Mouse (Mus musculus): ENCODE data around the gene Loxl1. TPM values are rescaled to one million over a fixed set of nuclear protein-coding genes. Genes with fewer than 3 reads are reported as not detected.
A peak's percentile ranks its signal among the peaks of the same experiment; 100 is the strongest.
"Not testable (repeated sequence)": the region's sequence is repeated elsewhere in the genome, so short reads cannot be mapped to it uniquely, and the experiment has no call there.

Gene Loxl1
- polyA plus RNA-seq, 1 experiment from 2014 or later = 122 TPM

GRCm38 (mm10) chr9:58253033-58253804 is 59.8 kb downstream of the Loxl1 start, which contains the start of gene Stoml1:
Stoml1 (plus strand) TSS chr9:58253164.
- H3K4me1 ChIP-seq (ENCODE audit: insufficient read depth, low read depth, low read length) = peaks cover 6% of the 10 kb centered on the region; the same call in 1 of the 2 replicates
- 1% methylated on average over 31 of the region's 31 CpGs for WGBS
- H3K9me3 ChIP-seq (ENCODE audit: low read length) = no peaks in the 10 kb centered on the region
- ATAC-seq (peak; percentile 99), DNase-seq (ENCODE audit: low spot score) (peak; percentile 99)
- H3K27me3 ChIP-seq (replicated peaks; ENCODE audit: insufficient read depth, low read length) = no peaks in the 10 kb centered on the region
- peak within 1 kb of the TSS; percentile 70 for H3K4me2 ChIP-seq (replicated peaks; ENCODE audit: low read depth, low read length)
- H3K9ac ChIP-seq (replicated peaks; ENCODE audit: low read depth) = peak within 1 kb of the TSS; percentile 52
- H3K36me3 ChIP-seq (ENCODE audit: insufficient read depth, low read length) = 0 out of 2 replicates have a peak, but pooled peaks cover 5% of the 10 kb centered on the region
- H3K4me3 ChIP-seq (ENCODE audit: low read depth, low read length) = peak within 1 kb of the TSS; percentile 72
- peak within 1 kb of the TSS; percentile 76 for H3K27ac ChIP-seq (ENCODE audit: low read length)
- TF ChIP-seq CTCF (IDR thresholded peaks at IDR 0.05) (peak; percentile 98), EP300 (IDR thresholded peaks at IDR 0.05) (no peak)

GRCm38 (mm10) chr9:58250730-58251129 is 62.3 kb downstream of the Loxl1 start:
- 89% methylated on average over 1 of the region's 1 CpGs for WGBS
- not testable (repeated sequence) for ATAC-seq; H3K9ac ChIP-seq (replicated peaks; ENCODE audit: low read depth); H3K9me3 ChIP-seq (ENCODE audit: low read length); H3K4me3 ChIP-seq (ENCODE audit: low read depth, low read length); H3K27me3 ChIP-seq (replicated peaks; ENCODE audit: insufficient read depth, low read length); H3K4me2 ChIP-seq (replicated peaks; ENCODE audit: low read depth, low read length); DNase-seq (ENCODE audit: low spot score); H3K36me3 ChIP-seq (ENCODE audit: insufficient read depth, low read length); H3K27ac ChIP-seq (ENCODE audit: low read length)
- H3K4me1 ChIP-seq (ENCODE audit: insufficient read depth, low read depth, low read length) = peaks cover 13% of the 10 kb centered on the region; the same call in 1 of the 2 replicates

GRCm38 (mm10) chr9:58250322-58250721 is 62.7 kb downstream of the Loxl1 start:
- TF ChIP-seq EP300 (IDR thresholded peaks at IDR 0.05) (no peak), CTCF (IDR thresholded peaks at IDR 0.05) (no peak)
- ATAC-seq = no peak
- Histone ChIP-seq H3K4me1 (ENCODE audit: insufficient read depth, low read depth, low read length) (peaks cover 13% of the 10 kb centered on the region; the same call in 1 of the 2 replicates), H3K36me3 (ENCODE audit: insufficient read depth, low read length) (no peaks in the 10 kb centered on the region), H3K27ac (ENCODE audit: low read length) (peak overlapping the region; percentile 94), H3K9ac (replicated peaks; ENCODE audit: low read depth) (0 out of 2 replicates have a peak overlapping the region, but pooled peaks have one; percentile 69), H3K4me2 (replicated peaks; ENCODE audit: low read depth, low read length) (peak overlapping the region; percentile 76), H3K27me3 (replicated peaks; ENCODE audit: insufficient read depth, low read length) (no peaks in the 10 kb centered on the region), H3K4me3 (ENCODE audit: low read depth, low read length) (no peak overlapping the region), H3K9me3 (ENCODE audit: low read length) (no peaks in the 10 kb centered on the region)
- 74% methylated on average over 8 of the region's 8 CpGs for WGBS
- DNase-seq (ENCODE audit: low spot score) = no peak

GRCm38 (mm10) chr9:58249592-58250192 is 63.3 kb downstream of the Loxl1 start, which contains the start of gene Pml:
Pml (minus strand) TSS chr9:58249786.
- Histone ChIP-seq H3K4me1 (ENCODE audit: insufficient read depth, low read depth, low read length) (peaks cover 13% of the 10 kb centered on the region; the same call in 1 of the 2 replicates), H3K36me3 (ENCODE audit: insufficient read depth, low read length) (no peaks in the 10 kb centered on the region), H3K9ac (replicated peaks; ENCODE audit: low read depth) (peak within 1 kb of the TSS; percentile 69), H3K27me3 (replicated peaks; ENCODE audit: insufficient read depth, low read length) (no peaks in the 10 kb centered on the region), H3K27ac (ENCODE audit: low read length) (peak within 1 kb of the TSS; percentile 94), H3K9me3 (ENCODE audit: low read length) (no peaks in the 10 kb centered on the region), H3K4me3 (ENCODE audit: low read depth, low read length) (peak within 1 kb of the TSS; percentile 55), H3K4me2 (replicated peaks; ENCODE audit: low read depth, low read length) (peak within 1 kb of the TSS; percentile 76)
- peak; percentile 63 for ATAC-seq
- DNase-seq (ENCODE audit: low spot score) = peak; percentile 90
- WGBS = under 1% methylated on average over 16 of the region's 16 CpGs
- TF ChIP-seq EP300 (IDR thresholded peaks at IDR 0.05) = no peak
- TF ChIP-seq CTCF (IDR thresholded peaks at IDR 0.05) = peak; percentile 49

GRCm38 (mm10) chr9:58248746-58249413 is 64.1 kb downstream of the Loxl1 start:
- DNase-seq (ENCODE audit: low spot score) (no peak), ATAC-seq (no peak)
- peak overlapping the region; percentile 94 for H3K27ac ChIP-seq (ENCODE audit: low read length)
- H3K27me3 ChIP-seq (replicated peaks; ENCODE audit: insufficient read depth, low read length) = no peaks in the 10 kb centered on the region
- no peaks in the 10 kb centered on the region for H3K9me3 ChIP-seq (ENCODE audit: low read length)
- no peak for TF ChIP-seq EP300 (IDR thresholded peaks at IDR 0.05)
- H3K9ac ChIP-seq (replicated peaks; ENCODE audit: low read depth) = peak overlapping the region; percentile 69
- 17% methylated on average over 7 of the region's 7 CpGs for WGBS
- H3K4me1 ChIP-seq (ENCODE audit: insufficient read depth, low read depth, low read length) = peaks cover 13% of the 10 kb centered on the region; the same call in 1 of the 2 replicates
- no peaks in the 10 kb centered on the region for H3K36me3 ChIP-seq (ENCODE audit: insufficient read depth, low read length)
- H3K4me3 ChIP-seq (ENCODE audit: low read depth, low read length) = peak overlapping the region; percentile 55
- peak overlapping the region; percentile 76 for H3K4me2 ChIP-seq (replicated peaks; ENCODE audit: low read depth, low read length)
